Mouse (Mus musculus): Measurements from ENCODE around the gene Pcsk6. TPM values are rescaled to one million over a fixed set of nuclear protein-coding genes. Genes with fewer than 3 reads are reported as not detected.

Gene Pcsk6
- not detected for polyA plus RNA-seq (2017; shearing (Covaris generic))

GRCm38 (mm10) chr7:65861591-65862472, at the start of gene Pcsk6:
Gene Pcsk6 (plus strand): TSS chr7:65861734.

GRCm38 (mm10) chr7:66043552-66044459, 182.3 kb downstream of the Pcsk6 start, which contains the start of gene Gm45213:
Gene Gm45213 (plus strand): TSS chr7:66043602.

GRCm38 (mm10) chr7:66058703-66059102, 197.2 kb downstream of the Pcsk6 start, which contains the start of gene Snrpa1:
Gene Snrpa1 (plus strand): TSS chr7:66059003.

GRCm38 (mm10) chr7:66079364-66080230, 218.1 kb downstream of the Pcsk6 start, which contains the start of gene Selenos:
Gene Selenos (plus strand): TSS chr7:66079649.

Other genes with a start within 250 kb of the Pcsk6 start
- 0.53 TPM for gene Tarsl2, start 216.8 kb upstream of the Pcsk6 start, polyA plus RNA-seq (2017; shearing (Covaris generic))
- 129 TPM for gene Tm2d3, start 170.6 kb upstream of the Pcsk6 start, polyA plus RNA-seq (2017; shearing (Covaris generic))
- not detected for gene Gm45213, start 181.9 kb downstream of the Pcsk6 start, polyA plus RNA-seq (2017; shearing (Covaris generic))
- gene Snrpa1, start 197.3 kb downstream of the Pcsk6 start, polyA plus RNA-seq (2017; shearing (Covaris generic)): 130 TPM
- gene Selenos, start 217.9 kb downstream of the Pcsk6 start, polyA plus RNA-seq (2017; shearing (Covaris generic)): 168 TPM
- gene Chsy1, start 247.8 kb downstream of the Pcsk6 start, polyA plus RNA-seq (2017; shearing (Covaris generic)): 1.6 TPM

All from CD4-positive, CD25-positive, alpha-beta regulatory T cell, adult 9 weeks (primary cell).